Mouse (Mus musculus) intestine, embryonic 16.5 days (tissue): ENCODE data around the gene Tspan11. TPM values are rescaled to one million over a fixed set of nuclear protein-coding genes. Genes with fewer than 3 reads are reported as not detected.
A peak's percentile ranks its signal among the peaks of the same experiment; 100 is the strongest.

Source experiments
- ATAC-seq: fragments of 200-750 bp; cut with Nextera tagmentation; 2 replicates; pipeline ENCODE4 v1.8.0; 2017; ENCODE audit warnings: moderate TSS enrichment, moderate library complexity
- H3K27ac ChIP-seq: fragments of 300-500 bp; sonication (generic); 2 replicates; pipeline ENCODE4 v1.5.1; 2014; ENCODE audit warnings: mild to moderate bottlenecking, low read length
- H3K27me3 ChIP-seq: fragments of 300-500 bp; sonication (generic); replicated peaks from 2 replicates; pipeline ENCODE4 v1.6.1; 2014; ENCODE audit warnings: low read length, control low read depth, mixed read lengths; ENCODE audit not compliant: control insufficient read depth, insufficient read depth
- H3K36me3 ChIP-seq: fragments of 300-500 bp; sonication (generic); 2 replicates; pipeline ENCODE4 v1.6.1; 2014; ENCODE audit warnings: low read length, control low read depth; ENCODE audit not compliant: control insufficient read depth, insufficient read depth
- H3K4me1 ChIP-seq: fragments of 300-500 bp; sonication (generic); 2 replicates; pipeline ENCODE4 v1.6.1; 2014; ENCODE audit warnings: low read length, control low read depth, mixed read lengths; ENCODE audit not compliant: control insufficient read depth, insufficient read depth
- H3K4me2 ChIP-seq: fragments of 300-500 bp; sonication (generic); 2 replicates; pipeline ENCODE4 v1.6.1; 2014; ENCODE audit warnings: low read depth, low read length, control low read depth
- H3K4me3 ChIP-seq: fragments of 300-500 bp; sonication (generic); 2 replicates; pipeline ENCODE4 v1.5.1; 2014; ENCODE audit warnings: mild to moderate bottlenecking, low read length
- H3K9ac ChIP-seq: fragments of 300-500 bp; sonication (generic); 2 replicates; pipeline ENCODE4 v1.6.1; 2014; ENCODE audit warnings: low read depth, low read length
- H3K9me3 ChIP-seq: fragments of 300-500 bp; sonication (generic); 2 replicates; pipeline ENCODE4 v1.6.1; 2016; ENCODE audit warnings: low read length, control low read depth; ENCODE audit not compliant: control insufficient read depth
- WGBS: fragments of 180-500 bp; shearing (Covaris S2); extraction: QIAGEN DNeasy Blood & Tissue Kit; methylation state at CpG from one replicate; pipeline ENCODE4 v1.1.7; 2014; 5-methylcytosine and 5-hydroxymethylcytosine counted together
- polyA plus RNA-seq: library from polyadenylated mRNA; unstranded; fragments of >200 nt; fragmentation: Nextera tagmentation; extraction: Ambion mirVana; gene quantifications from 2 replicates; pipeline ENCODE4 v1.2.1, GENCODE M21; 2015

Tspan11 gene
- polyA plus RNA-seq, 1 experiment from 2014 or later = 2.5 TPM

DNA sequence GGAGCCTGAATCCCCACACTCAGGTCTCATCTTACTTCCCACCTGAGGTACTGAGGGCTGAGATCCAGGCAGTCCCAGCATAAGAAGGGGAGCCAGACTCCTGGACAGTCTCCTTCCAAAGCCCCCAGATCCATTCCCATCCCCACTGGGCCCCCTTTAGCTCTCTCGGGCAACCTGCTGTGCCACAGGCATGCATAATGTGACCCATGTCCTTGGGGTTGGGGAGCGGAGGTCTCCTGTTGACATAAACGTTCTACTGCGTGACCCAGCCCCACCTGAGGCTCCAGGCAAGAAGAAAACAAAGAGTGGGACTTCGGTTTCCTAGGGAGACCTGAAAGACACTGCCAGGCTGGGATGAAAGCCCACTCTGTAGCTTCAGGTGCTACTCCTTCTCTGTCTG lies 83.5 kb downstream of the Tspan11 start:
- 67% methylated on average over 5 of the region's 5 CpGs for WGBS

DNA sequence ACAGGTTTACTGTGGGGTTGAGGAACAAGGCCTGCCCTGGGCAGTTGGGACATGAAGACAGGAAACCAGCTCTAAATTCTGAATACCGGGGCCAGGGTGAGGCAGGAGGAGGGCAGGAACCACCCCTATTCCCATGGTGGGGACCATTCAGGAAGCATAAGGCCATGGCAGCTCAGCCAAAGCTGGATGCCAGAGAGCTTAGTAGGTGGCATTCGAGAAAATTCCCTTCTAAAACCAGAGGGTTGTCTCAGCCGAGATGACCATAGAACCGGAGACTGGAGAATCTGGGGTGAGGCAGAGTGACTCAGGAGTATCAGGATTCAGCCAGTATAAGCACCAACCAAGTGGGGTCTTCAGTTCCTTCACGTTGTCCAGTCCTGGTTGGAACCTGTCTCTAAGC lies 84.5 kb downstream of the Tspan11 start:
- Histone ChIP-seq H3K27me3 (no peaks in the 10 kb centered on the region), H3K4me3 (no peak overlapping the region)
- 81% methylated on average over 5 of the region's 5 CpGs for WGBS

More for the DNA sequence above, 83.5 kb downstream of the Tspan11 start:
- Histone ChIP-seq H3K36me3 (no peaks in the 10 kb centered on the region), H3K27me3 (no peaks in the 10 kb centered on the region), H3K4me2 (no peak overlapping the region), H3K9ac (no peak overlapping the region), H3K4me3 (no peak overlapping the region), H3K9me3 (no peaks in the 10 kb centered on the region), H3K4me1 (peaks cover 3% of the 10 kb centered on the region; the same call in 1 of the 2 replicates), H3K27ac (no peak overlapping the region)
- no peak for ATAC-seq

GRCm38 (mm10) chr6:127973553-127973952 lies 86.2 kb downstream of the Tspan11 start:
- no peak overlapping the region for H3K9ac ChIP-seq
- no peak for ATAC-seq
- no peak overlapping the region for H3K27ac ChIP-seq
- peaks cover 3% of the 10 kb centered on the region; the same call in 1 of the 2 replicates for H3K4me1 ChIP-seq
- WGBS = 58% methylated on average over 6 of the region's 6 CpGs
- no peaks in the 10 kb centered on the region for H3K9me3 ChIP-seq
- no peaks in the 10 kb centered on the region for H3K27me3 ChIP-seq
- no peak overlapping the region for H3K4me3 ChIP-seq
- H3K4me2 ChIP-seq = no peak overlapping the region
- H3K36me3 ChIP-seq = no peaks in the 10 kb centered on the region

More for the DNA sequence above, 84.5 kb downstream of the Tspan11 start:
- Histone ChIP-seq H3K36me3 (no peaks in the 10 kb centered on the region), H3K4me2 (no peak overlapping the region), H3K4me1 (peaks cover 3% of the 10 kb centered on the region; the same call in 1 of the 2 replicates), H3K9me3 (no peaks in the 10 kb centered on the region), H3K27ac (no peak overlapping the region), H3K9ac (no peak overlapping the region)
- ATAC-seq = no peak

DNA sequence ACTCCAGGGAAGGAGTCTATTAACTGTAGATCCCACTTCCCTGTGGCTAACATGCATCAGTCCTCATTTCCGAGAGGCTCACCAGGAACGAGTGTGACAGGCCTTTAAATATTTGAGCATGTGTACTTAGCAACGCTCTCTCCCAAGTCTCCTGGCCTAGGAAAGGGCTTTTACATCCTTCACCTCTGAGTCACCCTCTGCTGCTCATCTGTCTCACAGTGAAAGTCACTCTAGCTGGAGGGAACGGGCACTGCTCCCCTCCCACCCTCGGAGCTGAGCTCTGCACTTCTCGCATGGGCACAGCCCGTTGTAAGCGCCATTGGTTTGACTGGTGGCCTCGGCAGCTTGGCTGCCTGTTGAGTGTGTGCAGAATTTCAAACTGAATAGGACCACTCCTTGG lies 86.6 kb downstream of the Tspan11 start:
- ATAC-seq = peak; percentile 31
- Histone ChIP-seq H3K27ac (no peak overlapping the region), H3K9me3 (no peaks in the 10 kb centered on the region)

DNA sequence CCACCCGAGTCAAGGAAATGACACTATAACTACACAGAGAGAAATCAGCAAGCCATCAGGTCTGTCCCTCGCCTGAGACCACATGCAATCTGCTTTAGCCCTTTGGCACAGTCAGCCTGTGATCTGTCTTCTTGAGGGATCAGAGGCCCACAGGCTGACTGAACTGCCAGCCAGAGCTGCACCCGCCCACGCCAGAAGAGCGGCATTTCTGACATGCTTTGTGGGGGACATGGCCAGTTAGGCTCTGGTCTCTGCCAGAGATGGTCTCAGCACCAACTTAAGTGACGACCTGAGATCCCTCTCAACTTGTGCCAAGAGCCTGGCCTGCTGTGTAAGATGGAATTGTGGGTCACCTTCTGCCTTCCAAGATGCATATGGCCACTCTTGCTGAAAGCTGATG lies 89.3 kb downstream of the Tspan11 start:
- 83% methylated on average over 6 of the region's 6 CpGs for WGBS
- ATAC-seq = no peak
- Histone ChIP-seq H3K27ac (no peak overlapping the region), H3K4me3 (no peak overlapping the region), H3K36me3 (no peaks in the 10 kb centered on the region), H3K9me3 (no peaks in the 10 kb centered on the region), H3K9ac (no peak overlapping the region), H3K4me2 (no peak overlapping the region), H3K4me1 (peaks cover 14% of the 10 kb centered on the region), H3K27me3 (no peaks in the 10 kb centered on the region)

More for the DNA sequence above, 86.6 kb downstream of the Tspan11 start:
- Histone ChIP-seq H3K36me3 (no peaks in the 10 kb centered on the region), H3K4me3 (no peak overlapping the region), H3K9ac (no peak overlapping the region), H3K27me3 (no peaks in the 10 kb centered on the region), H3K4me2 (no peak overlapping the region), H3K4me1 (peaks cover 3% of the 10 kb centered on the region; the same call in 1 of the 2 replicates)
- 41% methylated on average over 9 of the region's 9 CpGs for WGBS

- H3K4me3 ChIP-seq = no peak overlapping the region
- no peak for ATAC-seq
- no peak overlapping the region for H3K27ac ChIP-seq
- no peaks in the 10 kb centered on the region for H3K27me3 ChIP-seq
- H3K4me2 ChIP-seq = no peak overlapping the region
- H3K36me3 ChIP-seq = no peaks in the 10 kb centered on the region
- WGBS = 60% methylated on average over 20 of the region's 20 CpGs
- no peak overlapping the region for H3K9ac ChIP-seq
- H3K4me1 ChIP-seq = peaks cover 14% of the 10 kb centered on the region
- H3K9me3 ChIP-seq = no peaks in the 10 kb centered on the region
These were observed 91.6 kb downstream of the Tspan11 start for GRCm38 (mm10) chr6:127978941-127979340.

GRCm38 (mm10) chr6:127979831-127980230 lies 92.4 kb downstream of the Tspan11 start:
- Histone ChIP-seq H3K4me3 (no peak overlapping the region), H3K27me3 (no peaks in the 10 kb centered on the region), H3K27ac (no peak overlapping the region), H3K4me2 (no peak overlapping the region), H3K9ac (no peak overlapping the region), H3K9me3 (no peaks in the 10 kb centered on the region), H3K4me1 (peaks cover 12% of the 10 kb centered on the region), H3K36me3 (no peaks in the 10 kb centered on the region)
- 95% methylated on average over 5 of the region's 5 CpGs for WGBS
- no peak for ATAC-seq

GRCm38 (mm10) chr6:127980381-127981045 lies 93.1 kb downstream of the Tspan11 start:
- no peak overlapping the region for H3K4me2 ChIP-seq
- H3K4me3 ChIP-seq = no peak overlapping the region
- no peak overlapping the region for H3K9ac ChIP-seq
- peaks cover 10% of the 10 kb centered on the region for H3K4me1 ChIP-seq
- no peaks in the 10 kb centered on the region for H3K27me3 ChIP-seq
- no peak for ATAC-seq
- no peak overlapping the region for H3K27ac ChIP-seq
- whole genome bisulfite sequencing = 63% methylated on average over 11 of the region's 11 CpGs
- no peaks in the 10 kb centered on the region for H3K36me3 ChIP-seq
- H3K9me3 ChIP-seq = no peaks in the 10 kb centered on the region

- no peaks in the 10 kb centered on the region for H3K27me3 ChIP-seq
- H3K27ac ChIP-seq = no peak overlapping the region
- H3K4me3 ChIP-seq = no peak overlapping the region
- H3K9ac ChIP-seq = no peak overlapping the region
- peaks cover 14% of the 10 kb centered on the region for H3K4me1 ChIP-seq
- ATAC-seq = 0 out of 2 replicates have a peak, but pooled peaks have one; percentile 2
- WGBS = 41% methylated on average over 8 of the region's 8 CpGs
- H3K9me3 ChIP-seq = no peaks in the 10 kb centered on the region
- no peaks in the 10 kb centered on the region for H3K36me3 ChIP-seq
- H3K4me2 ChIP-seq = peak overlapping the region; percentile 5; the same call in 1 of the 2 replicates
These were observed 93.8 kb downstream of the Tspan11 start for GRCm38 (mm10) chr6:127981176-127981575.
